Mouse (Mus musculus): ENCODE data around the gene Slc4a4. TPM values are rescaled to one million over a fixed set of nuclear protein-coding genes. Genes with fewer than 3 reads are reported as not detected.

Slc4a4 gene
- total and polyA plus RNA-seq, 2 experiments from 2014 or later = 4.4 to 10.6 TPM

- no peaks in the 10 kb centered on the region for H3K27me3 ChIP-seq (ENCODE audit: control insufficient read depth, insufficient read depth, low read length)
- no peak overlapping the region for H3K27ac ChIP-seq (ENCODE audit: low read depth)
- TF ChIP-seq EP300 (IDR thresholded peaks at IDR 0.05; ENCODE audit: low read depth) (no peak), CTCF (IDR thresholded peaks at IDR 0.05; ENCODE audit: low read depth) (no peak)
- DNase-seq (ENCODE audit: low spot score) = no peak
- 89% methylated on average over 6 of the region's 6 CpGs for WGBS
- no peak overlapping the region for H3K9ac ChIP-seq (replicated peaks; ENCODE audit: low read depth, low read length)
- H3K36me3 ChIP-seq (replicated peaks; ENCODE audit: control insufficient read depth, insufficient read depth, low read length) = no peaks in the 10 kb centered on the region
- H3K9me3 ChIP-seq (replicated peaks; ENCODE audit: control insufficient read depth, low read length) = no peaks in the 10 kb centered on the region
- ATAC-seq (ENCODE audit: insufficient read depth, low read depth) = no peak
- no peaks in the 10 kb centered on the region for H3K4me1 ChIP-seq (ENCODE audit: control insufficient read depth, insufficient read depth)
- no peak overlapping the region for H3K4me3 ChIP-seq (ENCODE audit: low read depth, low read length)
- no peak overlapping the region for H3K4me2 ChIP-seq (ENCODE audit: low read depth, low read length)
These were observed 131.9 kb downstream of the Slc4a4 start for GRCm38 (mm10) chr5:89018537-89018936.

GRCm38 (mm10) chr5:89024413-89024812 is 137.8 kb downstream of the Slc4a4 start:
- no peak overlapping the region for H3K9ac ChIP-seq (replicated peaks; ENCODE audit: low read depth, low read length)
- H3K4me1 ChIP-seq (ENCODE audit: control insufficient read depth, insufficient read depth) = no peaks in the 10 kb centered on the region
- ATAC-seq (ENCODE audit: insufficient read depth, low read depth) = no peak
- H3K4me3 ChIP-seq (ENCODE audit: low read depth, low read length) = no peak overlapping the region
- no peaks in the 10 kb centered on the region for H3K9me3 ChIP-seq (replicated peaks; ENCODE audit: control insufficient read depth, low read length)
- TF ChIP-seq CTCF (IDR thresholded peaks at IDR 0.05; ENCODE audit: low read depth) (no peak), EP300 (IDR thresholded peaks at IDR 0.05; ENCODE audit: low read depth) (no peak)
- H3K27me3 ChIP-seq (ENCODE audit: control insufficient read depth, insufficient read depth, low read length) = no peaks in the 10 kb centered on the region
- H3K36me3 ChIP-seq (replicated peaks; ENCODE audit: control insufficient read depth, insufficient read depth, low read length) = no peaks in the 10 kb centered on the region
- no peak for DNase-seq (ENCODE audit: low spot score)
- 77% methylated on average over 4 of the region's 4 CpGs for WGBS
- no peak overlapping the region for H3K27ac ChIP-seq (ENCODE audit: low read depth)
- H3K4me2 ChIP-seq (ENCODE audit: low read depth, low read length) = no peak overlapping the region

GRCm38 (mm10) chr5:89027518-89028085 is 141.0 kb downstream of the Slc4a4 start:
- no peak for DNase-seq (ENCODE audit: low spot score)
- H3K4me2 ChIP-seq (ENCODE audit: low read depth, low read length) = no peak overlapping the region
- WGBS = 94% methylated on average over 4 of the region's 4 CpGs

GRCm38 (mm10) chr5:89032647-89033046 is 146.0 kb downstream of the Slc4a4 start:
- Histone ChIP-seq H3K27ac (ENCODE audit: low read depth) (no peak overlapping the region), H3K4me3 (ENCODE audit: low read depth, low read length) (no peak overlapping the region), H3K9ac (replicated peaks; ENCODE audit: low read depth, low read length) (no peak overlapping the region), H3K9me3 (replicated peaks; ENCODE audit: control insufficient read depth, low read length) (no peaks in the 10 kb centered on the region), H3K4me2 (ENCODE audit: low read depth, low read length) (no peak overlapping the region), H3K36me3 (replicated peaks; ENCODE audit: control insufficient read depth, insufficient read depth, low read length) (no peaks in the 10 kb centered on the region), H3K27me3 (ENCODE audit: control insufficient read depth, insufficient read depth, low read length) (no peaks in the 10 kb centered on the region), H3K4me1 (ENCODE audit: control insufficient read depth, insufficient read depth) (peaks cover 18% of the 10 kb centered on the region)
- 82% methylated on average over 8 of the region's 8 CpGs for WGBS
- no peak for TF ChIP-seq CTCF (IDR thresholded peaks at IDR 0.05; ENCODE audit: low read depth)
- TF ChIP-seq EP300 (IDR thresholded peaks at IDR 0.05; ENCODE audit: low read depth) = no peak
- no peak for ATAC-seq (ENCODE audit: insufficient read depth, low read depth)
- DNase-seq (ENCODE audit: low spot score) = no peak

More at GRCm38 (mm10) chr5:89027518-89028085, 141.0 kb downstream of the Slc4a4 start:
- Histone ChIP-seq H3K4me3 (ENCODE audit: low read depth, low read length) (no peak overlapping the region), H3K9me3 (replicated peaks; ENCODE audit: control insufficient read depth, low read length) (no peaks in the 10 kb centered on the region), H3K27me3 (ENCODE audit: control insufficient read depth, insufficient read depth, low read length) (no peaks in the 10 kb centered on the region), H3K9ac (replicated peaks; ENCODE audit: low read depth, low read length) (no peak overlapping the region), H3K4me1 (ENCODE audit: control insufficient read depth, insufficient read depth) (no peaks in the 10 kb centered on the region), H3K27ac (ENCODE audit: low read depth) (no peak overlapping the region), H3K36me3 (replicated peaks; ENCODE audit: control insufficient read depth, insufficient read depth, low read length) (no peaks in the 10 kb centered on the region)
- no peak for ATAC-seq (ENCODE audit: insufficient read depth, low read depth)
- TF ChIP-seq EP300 (IDR thresholded peaks at IDR 0.05; ENCODE audit: low read depth) (no peak), CTCF (IDR thresholded peaks at IDR 0.05; ENCODE audit: low read depth) (no peak)

- no peak for DNase-seq (ENCODE audit: low spot score)
- Histone ChIP-seq H3K27me3 (ENCODE audit: control insufficient read depth, insufficient read depth, low read length) (no peaks in the 10 kb centered on the region), H3K36me3 (replicated peaks; ENCODE audit: control insufficient read depth, insufficient read depth, low read length) (no peaks in the 10 kb centered on the region), H3K4me1 (ENCODE audit: control insufficient read depth, insufficient read depth) (peaks cover 18% of the 10 kb centered on the region), H3K9me3 (replicated peaks; ENCODE audit: control insufficient read depth, low read length) (no peaks in the 10 kb centered on the region), H3K27ac (ENCODE audit: low read depth) (no peak overlapping the region; the same call in 1 of the 2 replicates), H3K4me3 (ENCODE audit: low read depth, low read length) (no peak overlapping the region), H3K4me2 (ENCODE audit: low read depth, low read length) (no peak overlapping the region), H3K9ac (replicated peaks; ENCODE audit: low read depth, low read length) (no peak overlapping the region)
- TF ChIP-seq EP300 (IDR thresholded peaks at IDR 0.05; ENCODE audit: low read depth) = no peak
- TF ChIP-seq CTCF (IDR thresholded peaks at IDR 0.05; ENCODE audit: low read depth) = no peak
- 76% methylated on average over 4 of the region's 4 CpGs for WGBS
- no peak for ATAC-seq (ENCODE audit: insufficient read depth, low read depth)
These were observed 146.6 kb downstream of the Slc4a4 start for GRCm38 (mm10) chr5:89033256-89033655.

- Histone ChIP-seq H3K4me1 (ENCODE audit: control insufficient read depth, insufficient read depth) (peaks cover 29% of the 10 kb centered on the region), H3K9ac (replicated peaks; ENCODE audit: low read depth, low read length) (0 out of 2 replicates have a peak overlapping the region, but pooled peaks have one; percentile 13), H3K36me3 (replicated peaks; ENCODE audit: control insufficient read depth, insufficient read depth, low read length) (no peaks in the 10 kb centered on the region), H3K4me2 (ENCODE audit: low read depth, low read length) (no peak overlapping the region), H3K27ac (ENCODE audit: low read depth) (no peak overlapping the region), H3K4me3 (ENCODE audit: low read depth, low read length) (no peak overlapping the region), H3K9me3 (replicated peaks; ENCODE audit: control insufficient read depth, low read length) (no peaks in the 10 kb centered on the region), H3K27me3 (ENCODE audit: control insufficient read depth, insufficient read depth, low read length) (no peaks in the 10 kb centered on the region)
- ATAC-seq (ENCODE audit: insufficient read depth, low read depth) = no peak
- WGBS = 15% methylated on average over 5 of the region's 5 CpGs
- DNase-seq (ENCODE audit: low spot score) = no peak
- TF ChIP-seq CTCF (IDR thresholded peaks at IDR 0.05; ENCODE audit: low read depth) (no peak), EP300 (IDR thresholded peaks at IDR 0.05; ENCODE audit: low read depth) (no peak)
These were observed 149.5 kb downstream of the Slc4a4 start for GRCm38 (mm10) chr5:89036147-89036546.
